Mouse (Mus musculus): ENCODE measurements around the gene Slc23a3. TPM values are rescaled to one million over a fixed set of nuclear protein-coding genes. Genes with fewer than 3 reads are reported as not detected.
A peak's percentile ranks its signal among the peaks of the same experiment; 100 is the strongest.

Slc23a3 gene
- total RNA-seq (2015; ENCODE audit: low replicate concordance), result 1.3 and 3.5 TPM in 2 replicates
- total RNA-seq (2017; ENCODE audit: low replicate concordance), result 0.28 and 0.60 TPM in 2 replicates

GRCm38 (mm10) chr1:75133421-75134207 lies at the start of gene Slc23a3:
Slc23a3 (minus strand) TSS chr1:75133890.
- no peak for ATAC-seq (replicated peaks; ENCODE audit: low FRiP score, poor library complexity, severe bottlenecking)

GRCm38 (mm10) chr1:75182160-75182559 lies 48.5 kb upstream of the Slc23a3 start:
- ATAC-seq (replicated peaks; ENCODE audit: low FRiP score, poor library complexity, severe bottlenecking), result no peak

GRCm38 (mm10) chr1:75181377-75181870 lies 47.7 kb upstream of the Slc23a3 start:
- ATAC-seq (replicated peaks; ENCODE audit: low FRiP score, poor library complexity, severe bottlenecking), result no peak

- ATAC-seq (replicated peaks; ENCODE audit: low FRiP score, poor library complexity, severe bottlenecking), result no peak
Measured at GRCm38 (mm10) chr1:75180741-75181140, 47.1 kb upstream of the Slc23a3 start.

- ATAC-seq (replicated peaks; ENCODE audit: low FRiP score, poor library complexity, severe bottlenecking), result peak; percentile 81
Measured at GRCm38 (mm10) chr1:75180105-75180590, 46.5 kb upstream of the Slc23a3 start, which contains the start of gene Abcb6. Abcb6 (minus strand) TSS chr1:75180392.

GRCm38 (mm10) chr1:75179334-75180104 lies 45.8 kb upstream of the Slc23a3 start:
- peak; percentile 70 for ATAC-seq (replicated peaks; ENCODE audit: low FRiP score, poor library complexity, severe bottlenecking)

GRCm38 (mm10) chr1:75168472-75169464 lies 35.1 kb upstream of the Slc23a3 start, which contains the start of gene Zfand2b:
Zfand2b (plus strand) TSS chr1:75168646.
- peak; percentile 91 for ATAC-seq (replicated peaks; ENCODE audit: low FRiP score, poor library complexity, severe bottlenecking)

GRCm38 (mm10) chr1:75168093-75168471 lies 34.4 kb upstream of the Slc23a3 start:
- ATAC-seq (replicated peaks; ENCODE audit: low FRiP score, poor library complexity, severe bottlenecking), result peak; percentile 50

GRCm38 (mm10) chr1:75160256-75160617 lies 26.5 kb upstream of the Slc23a3 start:
- ATAC-seq (replicated peaks; ENCODE audit: low FRiP score, poor library complexity, severe bottlenecking), result no peak

GRCm38 (mm10) chr1:75159540-75160255 lies 26.0 kb upstream of the Slc23a3 start:
- ATAC-seq (replicated peaks; ENCODE audit: low FRiP score, poor library complexity, severe bottlenecking), result peak; percentile 83

- peak; percentile 36 for ATAC-seq (replicated peaks; ENCODE audit: low FRiP score, poor library complexity, severe bottlenecking)
Measured at GRCm38 (mm10) chr1:75158990-75159389, 25.3 kb upstream of the Slc23a3 start.

- ATAC-seq (replicated peaks; ENCODE audit: low FRiP score, poor library complexity, severe bottlenecking), result no peak
Measured at GRCm38 (mm10) chr1:75155837-75156236, 22.1 kb upstream of the Slc23a3 start.

GRCm38 (mm10) chr1:75148727-75149126 lies 15.0 kb upstream of the Slc23a3 start:
- ATAC-seq (replicated peaks; ENCODE audit: low FRiP score, poor library complexity, severe bottlenecking), result no peak

- no peak for ATAC-seq (replicated peaks; ENCODE audit: low FRiP score, poor library complexity, severe bottlenecking)
Measured at GRCm38 (mm10) chr1:75147411-75148135, 13.9 kb upstream of the Slc23a3 start.

- 0 out of 2 replicates have a peak, but pooled peaks have one; percentile 11 for ATAC-seq (replicated peaks; ENCODE audit: low FRiP score, poor library complexity, severe bottlenecking)
Measured at GRCm38 (mm10) chr1:75145589-75145988, 11.9 kb upstream of the Slc23a3 start.

GRCm38 (mm10) chr1:75142301-75143261 lies 8.9 kb upstream of the Slc23a3 start, which contains the start of the genes Cnppd1 and Retreg2:
Cnppd1 (minus strand) TSS chr1:75142711.
Retreg2 (plus strand) TSS chr1:75142778.
- peak; percentile 71 for ATAC-seq (replicated peaks; ENCODE audit: low FRiP score, poor library complexity, severe bottlenecking)
